Mouse (Mus musculus) bone marrow macrophage, adult 2 months (primary cell): ENCODE data around the gene Ppp6r2.

ENCODE experiments used
- CTCF ChIP-seq: IDR thresholded peaks from 2 replicates; pipeline ENCODE4 v1.5.1; 2012; ENCODE audit warnings: low read depth, mild to moderate bottlenecking, low read length, moderate library complexity
- POLR2A ChIP-seq: IDR thresholded peaks from 2 replicates; pipeline ENCODE4 v1.6.1; 2012; ENCODE audit warnings: mild to moderate bottlenecking, low read depth, low read length, borderline replicate concordance

- TF ChIP-seq CTCF (no peak), POLR2A (no peak)
These were observed 30.7 kb upstream of the Ppp6r2 start, which contains the start of gene Plxnb2 for GRCm38 (mm10) chr15:89180571-89181229.
